Mouse (Mus musculus) thymus, adult 2 months (tissue): Measurements from ENCODE around the gene Slc9a3r2.

Source experiments
- CTCF ChIP-seq: fragments of 200-500 bp; IDR thresholded peaks from 2 replicates; pipeline ENCODE4 v1.5.1; 2012; ENCODE audit warnings: mild to moderate bottlenecking, control low read depth, low read length, moderate library complexity, borderline replicate concordance; ENCODE audit not compliant: control insufficient read depth, poor library complexity, insufficient read depth; ENCODE audit errors: extremely low read depth
- POLR2A ChIP-seq: fragments of 200-500 bp; IDR thresholded peaks from 2 replicates; pipeline ENCODE4 v1.6.1; 2012; ENCODE audit warnings: mild to moderate bottlenecking, low read length, control low read depth, moderate library complexity; ENCODE audit not compliant: control insufficient read depth, poor library complexity, insufficient read depth; ENCODE audit errors: extremely low read depth

GRCm38 (mm10) chr17:24674277-24674676 is 24.1 kb upstream of the Slc9a3r2 start:
- TF ChIP-seq CTCF (no peak), POLR2A (no peak)
